Mouse (Mus musculus): ENCODE data around the gene Mtrf1. TPM values are rescaled to one million over a fixed set of nuclear protein-coding genes. Genes with fewer than 3 reads are reported as not detected.

Gene Mtrf1
- polyA plus RNA-seq (2017; shearing (Covaris generic)), result 6.2 TPM

DNA sequence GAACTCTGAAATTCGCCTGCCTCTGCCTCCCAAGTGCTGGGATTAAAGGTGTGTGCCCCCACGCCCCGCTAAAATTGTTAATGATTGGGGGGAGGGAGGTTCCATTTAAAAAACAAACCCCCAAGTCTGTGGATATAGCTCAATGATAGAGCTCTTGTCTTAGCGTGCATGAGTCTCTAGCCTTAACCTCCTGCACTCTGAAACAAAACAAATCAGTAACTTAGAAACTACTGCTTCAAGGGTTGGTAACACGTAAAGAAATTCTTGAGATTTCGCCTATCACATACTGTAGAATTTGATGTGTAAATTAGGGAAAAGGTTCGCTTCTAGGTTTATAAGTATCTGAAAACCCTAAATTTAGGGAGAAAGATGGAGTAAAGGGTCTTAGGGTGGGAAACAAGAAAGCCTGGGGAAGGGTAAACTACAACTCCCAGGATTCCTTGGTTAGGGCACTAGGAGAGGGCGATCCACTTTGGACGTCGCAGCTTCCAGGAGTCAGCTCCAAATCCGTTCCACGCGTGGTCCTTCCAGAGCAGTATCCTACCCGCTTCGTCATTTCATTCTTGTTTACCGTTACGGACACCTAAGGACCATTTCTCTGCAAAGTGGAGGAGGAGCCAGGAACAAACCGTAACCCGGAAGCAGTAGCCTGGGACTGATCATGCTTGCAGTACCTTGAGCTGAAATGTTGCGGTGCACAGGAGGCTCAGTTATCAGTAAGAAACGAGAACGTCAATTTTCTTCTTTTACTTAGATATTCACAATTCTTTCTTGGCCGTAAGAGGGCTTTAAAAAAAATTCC lies at the start of gene Mtrf1:
Gene Mtrf1 (plus strand): TSS at position 452 of the 802 bp plus-strand sequence.

DNA sequence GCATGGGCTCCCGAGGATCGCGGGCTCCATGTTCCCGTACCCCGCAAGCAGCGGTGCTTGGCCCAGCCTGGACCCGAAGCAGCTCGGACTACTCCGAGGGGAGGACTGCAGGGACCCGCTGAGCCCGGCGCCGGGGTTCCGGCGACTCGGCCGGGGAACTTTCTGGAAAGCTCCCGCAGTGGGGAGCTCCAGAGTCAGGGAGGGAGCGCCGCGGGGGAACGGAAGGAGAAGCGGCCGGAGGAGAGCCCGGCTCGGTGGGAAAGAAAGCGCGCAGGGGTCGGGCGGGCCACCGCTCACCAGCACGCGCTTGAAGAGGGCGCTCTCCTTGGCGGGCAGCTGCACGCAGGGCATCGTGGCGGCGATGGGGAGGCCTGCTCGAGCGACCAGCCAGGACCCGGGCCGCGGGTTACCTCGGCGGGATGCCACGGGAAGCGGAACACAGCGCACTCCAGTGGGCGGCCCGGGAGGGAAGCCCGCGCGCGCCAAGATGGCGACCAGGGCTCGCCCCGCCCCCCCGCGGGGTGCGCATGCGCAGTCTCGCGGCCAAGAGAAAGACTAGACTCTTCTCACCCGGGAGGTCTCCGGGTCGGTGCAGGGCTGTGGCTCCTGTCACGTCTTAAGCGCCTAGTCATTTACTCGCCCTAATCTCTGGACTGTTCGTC lies 7.2 kb upstream of the Mtrf1 start, which contains the start of gene Naa16:
Gene Naa16 (minus strand): TSS at position 514 of the 662 bp plus-strand sequence.

DNA sequence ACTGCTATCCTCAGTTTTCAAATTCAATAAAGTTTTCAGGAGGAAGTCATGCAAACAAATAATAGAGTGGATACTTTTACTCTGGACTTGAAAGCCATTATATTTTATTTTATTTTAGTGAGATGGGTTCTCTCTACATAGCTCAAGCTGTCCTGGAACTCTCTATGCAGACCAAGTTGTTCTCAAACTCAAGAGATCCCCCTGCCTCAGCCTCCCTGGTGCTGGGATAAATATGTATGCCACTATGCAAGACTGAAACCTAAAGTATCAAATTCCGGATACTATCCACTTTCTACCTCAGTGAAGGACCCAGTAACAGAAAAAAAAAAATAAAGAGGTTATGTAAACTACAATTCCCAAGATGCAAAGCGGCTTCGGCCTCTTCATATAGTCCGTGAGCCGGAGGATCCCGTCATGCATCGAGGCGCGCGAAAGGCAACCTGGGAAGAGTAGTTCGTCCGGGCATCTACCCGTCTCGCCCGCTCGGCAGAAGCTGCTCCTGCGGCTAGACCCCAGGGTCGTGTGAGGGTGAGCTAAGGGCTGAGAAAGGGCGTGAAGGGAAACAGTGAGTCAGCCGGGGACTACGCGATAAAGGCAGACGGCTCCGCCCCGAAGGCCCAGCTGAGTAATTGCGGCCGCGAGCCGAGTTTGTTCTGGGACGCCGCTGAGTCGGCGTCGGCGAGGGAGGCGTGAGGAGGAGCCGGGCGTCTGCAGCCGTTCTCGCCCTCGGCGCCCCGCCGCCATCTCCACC lies 28.6 kb downstream of the Mtrf1 start, which contains the start of gene Kbtbd7:
Gene Kbtbd7 (plus strand): TSS at position 533 of the 751 bp plus-strand sequence.

DNA sequence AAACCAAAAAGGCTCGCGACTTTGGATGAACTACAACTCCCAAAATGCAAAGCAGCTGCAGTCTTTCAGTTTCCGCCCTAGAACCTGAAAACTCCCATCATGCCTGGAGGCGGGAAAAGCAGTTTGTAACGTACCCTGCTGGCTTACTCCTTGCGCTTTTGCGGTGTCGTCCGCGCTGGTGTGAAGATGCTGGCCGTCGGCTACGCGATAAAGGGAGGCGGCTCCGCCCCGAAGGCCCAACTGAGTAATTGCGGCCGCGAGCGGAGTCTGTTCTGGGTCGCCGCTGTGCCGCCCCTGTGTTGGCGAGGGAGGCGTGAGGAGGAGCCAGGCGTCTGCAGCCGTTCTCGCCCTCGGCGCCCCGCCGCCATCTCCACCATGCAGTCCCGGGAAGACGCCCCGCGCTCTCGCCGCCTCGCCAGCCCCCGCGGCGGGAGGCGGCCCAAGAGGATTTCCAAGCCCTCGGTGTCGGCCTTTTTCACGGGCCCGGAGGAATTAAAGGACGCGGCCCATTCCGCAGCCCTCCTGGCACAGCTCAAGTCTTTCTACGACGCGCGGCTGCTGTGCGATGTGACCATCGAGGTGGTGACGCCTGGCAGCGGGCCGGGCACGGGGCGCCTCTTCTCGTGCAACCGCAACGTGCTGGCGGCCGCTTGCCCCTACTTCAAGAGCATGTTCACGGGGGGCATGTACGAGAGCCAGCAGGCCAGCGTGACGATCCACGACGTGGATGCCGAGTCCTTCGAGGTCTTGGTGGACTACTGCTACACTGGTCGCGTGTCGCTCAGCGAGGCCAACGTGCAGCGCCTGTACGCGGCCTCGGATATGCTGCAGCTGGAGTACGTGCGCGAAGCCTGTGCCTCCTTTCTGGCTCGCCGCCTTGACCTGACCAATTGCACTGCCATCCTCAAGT lies 54.4 kb downstream of the Mtrf1 start, which contains the start of gene Kbtbd6:
Gene Kbtbd6 (plus strand): TSS at position 155 of the 910 bp plus-strand sequence.

Other genes starting within 250 kb of the Mtrf1 start
- not detected for gene Zfp957, start 150.4 kb upstream of the Mtrf1 start, polyA plus RNA-seq (2017; shearing (Covaris generic))
- 10.6 TPM for gene Rgcc, start 96.1 kb upstream of the Mtrf1 start, polyA plus RNA-seq (2017; shearing (Covaris generic))
- gene Naa16, start 7.0 kb upstream of the Mtrf1 start, polyA plus RNA-seq (2017; shearing (Covaris generic)), result 74.2 TPM
- gene Kbtbd7, start 28.7 kb downstream of the Mtrf1 start, polyA plus RNA-seq (2017; shearing (Covaris generic)), result 3.2 TPM
- gene Kbtbd6, start 54.1 kb downstream of the Mtrf1 start, polyA plus RNA-seq (2017; shearing (Covaris generic)), result 0.21 TPM
- gene Elf1, start 83.4 kb downstream of the Mtrf1 start, polyA plus RNA-seq (2017; shearing (Covaris generic)), result 205 TPM
- gene Wbp4, start 83.7 kb downstream of the Mtrf1 start, polyA plus RNA-seq (2017; shearing (Covaris generic)), result 38.8 TPM
- 122 TPM for gene Sugt1, start 189.9 kb downstream of the Mtrf1 start, polyA plus RNA-seq (2017; shearing (Covaris generic))